Mouse (Mus musculus) adrenal gland, adult 8-10 months (tissue): ENCODE data around the gene Nqo2. TPM values are rescaled to one million over a fixed set of nuclear protein-coding genes. Genes with fewer than 3 reads are reported as not detected.
A peak's percentile ranks its signal among the peaks of the same experiment; 100 is the strongest.
"Not testable (repeated sequence)": the region's sequence is repeated elsewhere in the genome, so short reads cannot be mapped to it uniquely, and the experiment has no call there.

Experiments used
- DNase-seq: peaks from one replicate; pipeline ENCODE4 v3.0.0; 2022
- total RNA-seq, 4 experiments: library from RNA; stranded (reverse); gene quantifications; 2 replicates each; pipeline ENCODE4 v1.2.4; 2022

The Nqo2 gene
- total RNA-seq, result 10 to 100 TPM; 38.0 to 67.6 (median 52.9) TPM

GRCm38 (mm10) chr13:33964206-33965046 lies at the start of gene Nqo2:
Gene Nqo2, plus strand, starts transcription at chr13:33964687.
- DNase-seq, result peak; percentile 82

GRCm38 (mm10) chr13:33921041-33921440 lies 43.4 kb upstream of the Nqo2 start:
- no peak for DNase-seq

- no peak for DNase-seq
Measured at GRCm38 (mm10) chr13:33921699-33922098, 42.8 kb upstream of the Nqo2 start.

GRCm38 (mm10) chr13:33930281-33930680 lies 34.2 kb upstream of the Nqo2 start:
- no peak for DNase-seq

GRCm38 (mm10) chr13:33930912-33931311 lies 33.6 kb upstream of the Nqo2 start:
- DNase-seq, result no peak

GRCm38 (mm10) chr13:33934743-33935142 lies 29.7 kb upstream of the Nqo2 start:
- peak; percentile 77 for DNase-seq

GRCm38 (mm10) chr13:33935465-33936181 lies 28.9 kb upstream of the Nqo2 start:
- DNase-seq, result peak; percentile 63

GRCm38 (mm10) chr13:33937151-33937550 lies 27.3 kb upstream of the Nqo2 start:
- no peak for DNase-seq

- not testable (repeated sequence) for DNase-seq
Measured at GRCm38 (mm10) chr13:33937587-33937986, 26.9 kb upstream of the Nqo2 start.

- no peak for DNase-seq
Measured at GRCm38 (mm10) chr13:33941288-33941808, 23.1 kb upstream of the Nqo2 start.

GRCm38 (mm10) chr13:33942212-33942779 lies 22.2 kb upstream of the Nqo2 start:
- no peak for DNase-seq

- DNase-seq, result peak; percentile 83
Measured at GRCm38 (mm10) chr13:33951308-33952074, 13.0 kb upstream of the Nqo2 start.

- no peak for DNase-seq
Measured at GRCm38 (mm10) chr13:33952075-33952449, 12.4 kb upstream of the Nqo2 start.

GRCm38 (mm10) chr13:33952947-33953346 lies 11.5 kb upstream of the Nqo2 start:
- no peak for DNase-seq

GRCm38 (mm10) chr13:33956571-33957421 lies 7.7 kb upstream of the Nqo2 start:
- DNase-seq, result no peak

- no peak for DNase-seq
Measured at GRCm38 (mm10) chr13:33959771-33960170, 4.7 kb upstream of the Nqo2 start.

- DNase-seq, result no peak
Measured at GRCm38 (mm10) chr13:33965056-33966024, 853 bp downstream of the Nqo2 start.

- no peak for DNase-seq
Measured at GRCm38 (mm10) chr13:33966025-33966412, 1.5 kb downstream of the Nqo2 start.

GRCm38 (mm10) chr13:33966574-33966973 lies 2.1 kb downstream of the Nqo2 start:
- DNase-seq, result no peak

GRCm38 (mm10) chr13:33989625-33990024 lies 25.1 kb downstream of the Nqo2 start:
- no peak for DNase-seq
